In genomic region chr10:8330006-8330405, GRCm38 (mm10) we compare ENCODE assay signal across 15 mouse cellular contexts.
"Had no signal": no experiment of that assay in that cellular context is flagged by ENCODE, and none has a peak within 500 bp of the region (broad histone marks: within the 10 kb centered on the region; RNA-seq: fewer than 3 reads in every experiment).

No protein-coding gene starts in this region.

- ATAC-seq: hindbrain, postnatal 0 days; intestine, embryonic 16.5 days; liver, postnatal 0 days had no signal

- DNase-seq: gastrocnemius, postnatal 14 days; gastrocnemius, postnatal 36 days; heart, adult 18-20 months; heart, postnatal 14 days; heart, postnatal 36 days; kidney, adult 11 months; kidney, adult 8-10 months; kidney, postnatal 10 days; kidney, postnatal 25 days; kidney, postnatal 4 days; liver; liver, embryonic 13.5 days; liver, postnatal 0 days had no signal
